Mouse (Mus musculus) subcutaneous adipose tissue, adult 2 months (tissue): ENCODE measurements around the gene 4930447C04Rik. TPM values are rescaled to one million over a fixed set of nuclear protein-coding genes. Genes with fewer than 3 reads are reported as not detected.

Experiments used
- polyA plus RNA-seq: library from polyadenylated mRNA; depleted of rRNA; stranded (reverse); fragments of >200 nt; gene quantifications from 2 replicates; pipeline ENCODE4 v1.2.3, GENCODE M21; 2012; ENCODE audit warnings: low replicate concordance; rRNA removed

4930447C04Rik gene
- polyA plus RNA-seq: 0.21 TPM in 2 replicates

DNA sequence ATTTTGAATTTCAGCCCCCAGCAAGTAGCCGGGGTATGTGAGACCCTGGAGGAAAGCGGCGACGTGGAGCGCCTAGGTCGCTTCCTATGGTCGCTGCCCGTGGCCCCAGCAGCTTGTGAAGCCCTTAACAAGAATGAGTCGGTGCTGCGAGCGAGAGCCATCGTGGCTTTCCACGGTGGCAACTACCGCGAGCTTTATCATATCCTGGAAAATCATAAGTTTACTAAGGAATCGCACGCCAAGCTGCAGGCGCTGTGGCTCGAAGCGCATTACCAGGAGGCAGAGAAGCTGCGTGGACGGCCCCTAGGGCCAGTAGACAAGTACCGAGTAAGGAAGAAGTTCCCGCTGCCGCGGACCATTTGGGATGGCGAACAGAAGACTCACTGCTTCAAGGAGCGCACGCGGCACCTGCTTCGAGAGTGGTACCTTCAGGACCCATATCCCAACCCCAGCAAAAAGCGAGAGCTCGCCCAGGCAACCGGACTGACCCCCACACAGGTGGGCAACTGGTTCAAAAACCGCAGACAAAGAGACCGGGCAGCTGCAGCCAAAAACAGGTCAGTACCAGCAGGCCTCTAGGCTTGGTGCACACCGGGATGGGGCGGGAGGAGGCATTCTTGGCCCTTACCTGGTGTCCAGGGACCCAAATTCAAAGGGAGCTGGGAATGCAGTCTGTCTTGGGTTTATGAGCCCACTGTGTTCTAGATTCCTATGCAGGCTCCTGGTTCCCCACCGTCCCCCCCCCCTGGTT, at the start of gene 4930447C04Rik:
4930447C04Rik (minus strand) TSS at position 704 of the 751 bp plus-strand sequence.

GRCm38 (mm10) chr12:72939616-72940015, 958 bp downstream of the 4930447C04Rik start, which contains the start of gene Six6:
TSS of gene Six6 (plus strand) at chr12:72939892.

Other genes with a start within 250 kb of the 4930447C04Rik start
- gene Ppm1a, start 183.3 kb downstream of the 4930447C04Rik start, polyA plus RNA-seq: 68.6 and 105 TPM in 2 replicates
- gene Six6, start 882 bp downstream of the 4930447C04Rik start, polyA plus RNA-seq: not detected in 2 replicates
- gene Six1, start 113.1 kb upstream of the 4930447C04Rik start, polyA plus RNA-seq: 3.0 and 9.4 TPM in 2 replicates
- 0.47 and 2.1 TPM in 2 replicates for gene Six4, start 172.7 kb upstream of the 4930447C04Rik start, polyA plus RNA-seq
- 7.5 and 9.8 TPM in 2 replicates for gene Mnat1, start 182.9 kb upstream of the 4930447C04Rik start, polyA plus RNA-seq